Mouse (Mus musculus): Measurements from ENCODE around the gene Itga2b.

DNA sequence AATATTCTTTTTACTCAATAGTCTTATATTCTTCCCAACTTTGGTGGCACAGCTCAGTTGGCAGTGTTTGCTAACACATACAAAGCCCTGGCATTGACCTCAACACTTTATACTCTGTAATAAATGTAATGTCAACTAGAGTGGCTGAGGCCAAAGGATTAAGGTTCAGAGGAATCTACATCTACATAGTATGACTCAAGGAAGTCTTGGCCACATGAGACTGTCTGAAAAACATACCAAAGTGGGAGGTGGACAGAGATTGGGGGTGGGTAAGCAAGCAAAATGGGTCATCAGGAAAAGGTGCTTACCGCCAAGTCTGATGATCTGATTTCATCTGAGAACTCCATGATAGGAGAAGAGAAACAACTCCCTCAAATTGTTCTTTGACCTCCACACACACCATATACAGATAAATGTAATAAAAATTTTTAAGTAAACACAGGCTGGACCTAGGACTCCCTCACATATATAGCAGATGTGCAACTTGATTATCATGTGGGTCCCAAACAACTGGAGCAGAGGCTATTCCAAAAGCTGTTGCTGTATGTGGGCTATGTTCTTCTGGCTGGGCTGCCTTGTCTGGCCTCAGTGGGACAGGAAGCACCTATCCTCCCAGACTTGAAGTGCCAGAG is 45.0 kb upstream of the Itga2b start:
- TF ChIP-seq CTCF (IDR thresholded peaks at IDR 0.05; ENCODE audit: low read depth) (no peak), EP300 (optimal IDR thresholded peaks at IDR 0.05) (no peak)
